Mouse (Mus musculus) neural tube, embryonic 14.5 days (tissue): ENCODE results near the gene Pde10a. TPM values are rescaled to one million over a fixed set of nuclear protein-coding genes. Genes with fewer than 3 reads are reported as not detected.
A peak's percentile ranks its signal among the peaks of the same experiment; 100 is the strongest.

ENCODE experiments used
- ATAC-seq: fragments of 200-750 bp; cut with Nextera tagmentation; 2 replicates; pipeline ENCODE4 v1.8.0; 2017; ENCODE audit warnings: low read depth, mild to moderate bottlenecking, moderate TSS enrichment, moderate library complexity
- H3K27ac ChIP-seq: fragments of 300-500 bp; sonication (generic); 2 replicates; pipeline ENCODE4 v1.5.1; 2014; ENCODE audit warnings: low read depth, mild to moderate bottlenecking, control low read depth, low read length, moderate library complexity, mixed read lengths
- H3K27me3 ChIP-seq: fragments of 300-500 bp; sonication (generic); 2 replicates; pipeline ENCODE4 v1.6.1; 2014; ENCODE audit warnings: low read length; ENCODE audit not compliant: control insufficient read depth, insufficient read depth
- H3K36me3 ChIP-seq: fragments of 300-500 bp; sonication (generic); 2 replicates; pipeline ENCODE4 v1.6.1; 2014; ENCODE audit warnings: low read length, mixed read lengths; ENCODE audit not compliant: control insufficient read depth, insufficient read depth
- H3K4me1 ChIP-seq: fragments of 300-500 bp; sonication (generic); 2 replicates; pipeline ENCODE4 v1.6.1; 2014; ENCODE audit warnings: low read length; ENCODE audit not compliant: control insufficient read depth, insufficient read depth
- H3K4me2 ChIP-seq: fragments of 300-500 bp; sonication (generic); 2 replicates; pipeline ENCODE4 v1.6.1; 2014; ENCODE audit warnings: mild to moderate bottlenecking, low read depth, low read length, control low read depth
- H3K4me3 ChIP-seq: fragments of 300-500 bp; sonication (generic); 2 replicates; pipeline ENCODE4 v1.5.1; 2014; ENCODE audit warnings: low read depth, low read length, control low read depth, mixed read lengths
- H3K9ac ChIP-seq: fragments of 300-500 bp; sonication (generic); replicated peaks from 2 replicates; pipeline ENCODE4 v1.6.1; 2014; ENCODE audit warnings: low read depth, mild to moderate bottlenecking, control low read depth, low read length, mixed read lengths
- H3K9me3 ChIP-seq: fragments of 300-500 bp; sonication (generic); 2 replicates; pipeline ENCODE4 v1.6.1; 2016; ENCODE audit warnings: low read length; ENCODE audit not compliant: control insufficient read depth
- WGBS: fragments of 180-500 bp; shearing (Covaris S2); extraction: QIAGEN DNeasy Blood & Tissue Kit; methylation state at CpG from one replicate; pipeline ENCODE4 v1.1.7; 2014; 5-methylcytosine and 5-hydroxymethylcytosine counted together
- polyA plus RNA-seq: library from polyadenylated mRNA; unstranded; fragments of >200 nt; fragmentation: Nextera tagmentation; extraction: Ambion mirVana; gene quantifications from 2 replicates; pipeline ENCODE4 v1.2.1, GENCODE M21; 2014

The Pde10a gene
- 16.2 and 17.0 TPM in 2 replicates for polyA plus RNA-seq

DNA sequence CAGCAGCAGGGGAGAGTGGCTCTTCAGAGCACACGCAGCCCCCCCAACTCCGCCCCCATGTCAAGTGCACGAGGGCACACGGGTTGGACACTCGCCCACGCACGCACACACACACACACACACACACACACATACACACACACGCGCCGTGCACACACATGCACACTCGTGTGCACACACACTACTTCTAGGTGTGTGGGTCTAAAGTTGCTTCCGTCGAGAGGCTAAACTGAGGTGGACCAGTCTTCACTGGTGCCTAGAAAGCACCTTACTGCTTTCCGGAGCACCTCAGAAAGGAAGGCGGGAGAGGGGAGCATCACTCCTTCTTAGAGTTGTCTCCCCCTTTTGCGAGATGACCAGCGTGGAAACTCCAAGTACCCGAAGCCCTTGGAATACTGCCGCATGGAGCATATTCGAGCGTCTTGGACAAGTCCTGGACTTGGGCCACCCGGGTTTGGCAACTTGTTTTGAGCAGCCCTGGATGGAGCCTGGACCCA, at the start of gene Pde10a:
Pde10a (plus strand) TSS at position 148 of the 497 bp plus-strand sequence.
- peak; percentile 36; the same call in 1 of the 2 replicates for ATAC-seq
- Histone ChIP-seq H3K9me3 (no peaks in the 10 kb centered on the region), H3K27ac (no peak within 1 kb of the TSS), H3K27me3 (0 out of 2 replicates have a peak, but pooled peaks cover 9% of the 10 kb centered on the region), H3K36me3 (no peaks in the 10 kb centered on the region), H3K9ac (peak within 1 kb of the TSS; percentile 75), H3K4me3 (peak within 1 kb of the TSS; percentile 56), H3K4me2 (peak within 1 kb of the TSS; percentile 94), H3K4me1 (peaks cover 22% of the 10 kb centered on the region)
- WGBS: 1% methylated on average over 21 of the region's 22 CpGs

DNA sequence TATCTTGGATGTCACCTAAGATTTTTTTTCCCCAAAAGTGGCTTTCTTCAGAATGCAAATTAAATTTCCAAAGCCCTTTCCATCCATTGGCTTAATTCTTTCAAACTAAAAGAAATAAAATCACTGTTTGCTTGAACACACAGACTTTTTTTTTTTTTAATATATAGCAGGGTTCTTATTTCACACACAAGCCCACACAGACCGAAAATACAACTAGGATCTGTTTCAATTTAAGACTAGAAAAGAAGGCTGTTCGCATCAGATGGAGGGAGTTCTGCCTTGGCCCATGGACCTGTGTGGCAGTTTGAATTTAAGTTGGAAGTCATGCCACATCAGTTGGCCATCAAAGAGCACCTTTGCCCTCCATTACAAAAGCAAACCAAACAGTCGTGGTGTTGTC, 46.6 kb upstream of the Pde10a start:
- H3K4me1 ChIP-seq: 0 out of 2 replicates have a peak, but pooled peaks cover 3% of the 10 kb centered on the region
- no peak overlapping the region for H3K9ac ChIP-seq
- H3K4me2 ChIP-seq: no peak overlapping the region
- H3K4me3 ChIP-seq: no peak overlapping the region
- no peak overlapping the region for H3K27ac ChIP-seq
- no peak for ATAC-seq
- H3K9me3 ChIP-seq: no peaks in the 10 kb centered on the region
- no peaks in the 10 kb centered on the region for H3K36me3 ChIP-seq
- 88% methylated on average over 3 of the region's 3 CpGs for WGBS
- no peaks in the 10 kb centered on the region for H3K27me3 ChIP-seq

DNA sequence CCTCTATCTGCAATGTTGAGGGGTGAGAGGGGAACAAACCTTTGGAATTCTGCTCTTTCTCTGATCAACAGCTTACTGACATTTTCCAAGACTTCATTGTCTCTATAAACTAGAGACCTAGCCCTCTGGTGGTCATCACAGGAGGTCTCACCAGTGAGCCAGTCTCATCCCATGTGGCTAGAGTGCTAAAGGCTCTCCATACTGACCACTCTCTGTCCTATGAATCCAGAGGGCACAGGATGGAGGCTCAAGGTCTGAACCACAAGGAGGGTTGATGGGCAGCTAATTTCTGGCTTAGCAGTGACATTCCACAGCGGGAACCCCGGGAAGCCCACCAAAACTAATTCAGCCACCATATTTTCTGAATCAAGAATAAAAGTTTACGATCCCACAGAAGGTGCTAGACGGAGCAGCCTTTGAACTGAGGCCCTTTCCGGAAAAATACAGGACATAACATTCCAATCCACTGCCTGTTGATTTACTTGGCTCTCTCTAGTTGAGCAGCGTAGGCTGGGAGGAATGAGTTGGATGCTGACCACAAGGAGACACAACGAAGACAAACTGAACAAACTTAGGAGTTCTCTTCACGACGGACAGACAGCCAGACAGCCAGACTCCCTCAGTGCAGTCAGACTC, 45.6 kb upstream of the Pde10a start:
- 0 out of 2 replicates have a peak, but pooled peaks cover 3% of the 10 kb centered on the region for H3K4me1 ChIP-seq
- H3K36me3 ChIP-seq: no peaks in the 10 kb centered on the region
- no peaks in the 10 kb centered on the region for H3K9me3 ChIP-seq
- no peaks in the 10 kb centered on the region for H3K27me3 ChIP-seq
- no peak overlapping the region for H3K4me2 ChIP-seq
- no peak overlapping the region for H3K4me3 ChIP-seq
- no peak overlapping the region for H3K9ac ChIP-seq
- H3K27ac ChIP-seq: no peak overlapping the region
- 61% methylated on average over 9 of the region's 9 CpGs for WGBS
- ATAC-seq: no peak

DNA sequence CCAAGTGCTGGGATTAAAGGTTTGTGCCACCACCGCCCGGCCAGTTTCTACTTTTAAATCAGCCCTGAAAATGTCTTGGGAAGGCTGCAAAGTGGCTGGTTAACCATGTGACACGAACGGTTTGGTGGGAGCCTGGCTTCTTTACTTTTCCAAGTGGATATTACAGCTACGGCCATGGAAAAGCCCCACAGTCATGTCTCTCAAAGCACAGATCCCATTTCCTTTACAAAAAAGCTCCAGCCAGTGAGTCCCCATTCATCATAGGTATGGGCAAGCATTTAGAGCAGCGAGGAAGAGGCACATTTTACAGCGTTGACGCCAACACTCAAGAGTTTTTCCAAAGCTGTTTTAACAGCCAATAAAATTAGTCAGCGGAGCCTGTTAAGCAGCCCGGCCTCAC, 43.4 kb upstream of the Pde10a start:
- no peak for ATAC-seq
- no peak overlapping the region for H3K9ac ChIP-seq
- no peak overlapping the region for H3K27ac ChIP-seq
- no peak overlapping the region for H3K4me2 ChIP-seq
- no peak overlapping the region for H3K4me3 ChIP-seq
- H3K4me1 ChIP-seq: 0 out of 2 replicates have a peak, but pooled peaks cover 3% of the 10 kb centered on the region
- no peaks in the 10 kb centered on the region for H3K9me3 ChIP-seq
- WGBS: 61% methylated on average over 10 of the region's 10 CpGs
- no peaks in the 10 kb centered on the region for H3K36me3 ChIP-seq
- H3K27me3 ChIP-seq: no peaks in the 10 kb centered on the region

DNA sequence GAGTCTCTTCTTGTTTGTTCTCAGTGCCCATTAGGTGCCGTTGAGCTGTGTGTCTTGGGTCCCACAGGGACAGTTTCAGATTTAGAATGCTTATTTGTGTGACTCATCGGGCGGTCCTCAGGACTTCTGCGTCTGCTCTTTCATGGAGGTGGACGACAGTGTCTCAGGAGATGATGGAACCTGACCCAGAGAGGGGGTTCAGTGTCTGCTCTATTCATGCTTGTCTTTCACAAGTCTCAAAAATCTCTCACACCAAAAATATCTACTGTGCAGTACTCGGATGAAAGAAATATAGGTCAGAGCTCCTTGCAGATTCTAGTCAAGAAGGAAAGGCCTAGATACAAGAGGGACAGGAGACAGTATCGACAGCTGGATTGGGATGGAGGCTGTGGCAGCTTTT, 42.3 kb upstream of the Pde10a start:
- Histone ChIP-seq H3K9ac (no peak overlapping the region), H3K27me3 (no peaks in the 10 kb centered on the region), H3K9me3 (no peaks in the 10 kb centered on the region), H3K27ac (no peak overlapping the region), H3K4me2 (no peak overlapping the region), H3K4me3 (no peak overlapping the region), H3K36me3 (no peaks in the 10 kb centered on the region), H3K4me1 (0 out of 2 replicates have a peak, but pooled peaks cover 3% of the 10 kb centered on the region)
- no peak for ATAC-seq
- 86% methylated on average over 7 of the region's 7 CpGs for WGBS

DNA sequence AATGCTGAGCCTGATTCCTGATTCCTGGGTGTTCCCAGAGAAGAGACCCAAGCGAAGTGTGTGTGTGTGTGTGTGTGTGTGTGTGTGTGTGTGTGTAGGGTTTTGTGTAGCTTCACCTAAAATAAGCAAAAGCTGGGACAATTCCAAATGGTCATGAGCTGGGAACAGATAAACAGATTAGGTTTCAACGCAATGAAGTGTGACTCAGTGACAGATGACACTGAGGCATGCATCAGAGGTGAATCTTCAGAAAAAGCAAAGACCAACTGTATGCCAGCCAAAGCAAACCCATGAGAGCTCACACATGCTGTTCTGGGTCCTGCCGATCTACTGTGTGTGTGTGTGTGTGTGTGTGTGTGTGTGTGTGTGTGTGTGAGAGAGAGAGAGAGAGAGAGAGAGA, 40.9 kb upstream of the Pde10a start:
- H3K4me2 ChIP-seq: no peak overlapping the region
- H3K9me3 ChIP-seq: no peaks in the 10 kb centered on the region
- no peak overlapping the region for H3K9ac ChIP-seq
- no peak for ATAC-seq
- 0 out of 2 replicates have a peak, but pooled peaks cover 3% of the 10 kb centered on the region for H3K4me1 ChIP-seq
- H3K36me3 ChIP-seq: no peaks in the 10 kb centered on the region
- no peaks in the 10 kb centered on the region for H3K27me3 ChIP-seq
- no peak overlapping the region for H3K27ac ChIP-seq
- H3K4me3 ChIP-seq: no peak overlapping the region
- WGBS: 68% methylated on average over 2 of the region's 3 CpGs

DNA sequence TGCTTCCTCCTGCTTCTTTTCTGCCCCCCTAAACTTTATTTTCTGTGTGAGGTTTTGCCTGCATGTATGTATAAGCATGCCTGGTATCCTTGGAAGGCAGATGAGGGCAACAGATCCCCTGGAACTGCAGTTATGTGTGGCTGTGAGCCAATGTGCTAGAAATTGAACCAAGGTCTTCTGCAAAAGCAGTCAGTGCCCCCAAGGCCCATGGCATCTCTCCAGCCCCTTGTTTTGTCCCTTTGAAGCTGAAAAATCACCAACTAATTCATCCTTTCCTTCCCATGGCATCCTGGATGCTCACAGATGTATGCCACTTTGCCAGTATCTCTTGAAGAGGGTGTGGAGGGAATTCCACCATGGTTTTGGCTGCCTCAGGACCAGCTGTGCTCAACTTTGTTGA, 40.0 kb upstream of the Pde10a start:
- Histone ChIP-seq H3K4me3 (no peak overlapping the region), H3K27me3 (no peaks in the 10 kb centered on the region), H3K36me3 (no peaks in the 10 kb centered on the region), H3K27ac (no peak overlapping the region), H3K9me3 (no peaks in the 10 kb centered on the region), H3K4me1 (0 out of 2 replicates have a peak, but pooled peaks cover 3% of the 10 kb centered on the region), H3K9ac (no peak overlapping the region), H3K4me2 (no peak overlapping the region)
- ATAC-seq: no peak

DNA sequence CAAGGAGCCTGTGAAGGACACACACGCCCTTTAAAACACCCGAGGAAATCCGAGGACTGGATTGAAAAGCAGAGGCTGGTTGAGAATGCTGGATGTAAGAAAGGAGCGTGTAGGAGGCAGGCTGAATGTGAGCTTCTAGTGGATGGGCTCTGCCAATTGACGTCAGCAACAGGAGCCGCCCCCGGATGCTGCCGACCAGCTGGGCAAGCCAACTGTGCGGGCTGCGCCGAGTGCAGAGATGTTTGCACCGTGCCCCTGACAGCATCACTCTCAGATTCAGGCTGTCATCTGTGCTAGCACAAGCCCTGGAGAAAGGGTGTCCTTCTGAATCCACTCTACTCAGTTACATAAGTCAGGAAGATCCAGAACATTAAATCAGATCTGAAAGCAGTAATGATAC, 37.3 kb upstream of the Pde10a start:
- Histone ChIP-seq H3K9me3 (no peaks in the 10 kb centered on the region), H3K27ac (no peak overlapping the region), H3K4me2 (no peak overlapping the region), H3K9ac (no peak overlapping the region), H3K27me3 (no peaks in the 10 kb centered on the region), H3K36me3 (no peaks in the 10 kb centered on the region), H3K4me3 (no peak overlapping the region), H3K4me1 (no peaks in the 10 kb centered on the region)
- no peak for ATAC-seq
- WGBS: 59% methylated on average over 12 of the region's 12 CpGs

DNA sequence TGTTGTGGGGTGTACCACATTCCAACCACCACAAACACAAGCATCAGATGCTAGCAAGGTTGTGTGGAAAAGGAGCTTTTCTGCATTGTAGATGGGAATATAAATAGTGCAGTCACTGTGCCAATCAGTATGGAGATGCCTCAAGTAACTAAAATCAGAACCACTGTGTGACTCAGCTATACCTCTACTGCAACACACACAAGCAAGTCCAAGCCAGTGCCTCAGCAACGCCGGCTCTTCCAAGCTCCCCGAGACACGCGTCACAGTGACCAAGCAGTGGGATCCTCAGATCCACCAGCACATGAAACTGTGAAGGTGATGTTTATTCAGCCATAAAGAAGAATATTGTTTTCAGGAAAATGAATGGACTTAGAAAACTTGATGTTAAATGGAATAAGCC, 34.2 kb upstream of the Pde10a start:
- no peak for ATAC-seq
- 91% methylated on average over 5 of the region's 5 CpGs for WGBS
- H3K27ac ChIP-seq: no peak overlapping the region

More for the DNA sequence above, 34.2 kb upstream of the Pde10a start:
- no peak overlapping the region for H3K4me3 ChIP-seq
- H3K27me3 ChIP-seq: no peaks in the 10 kb centered on the region
- no peaks in the 10 kb centered on the region for H3K9me3 ChIP-seq
- no peaks in the 10 kb centered on the region for H3K36me3 ChIP-seq
- no peaks in the 10 kb centered on the region for H3K4me1 ChIP-seq
- no peak overlapping the region for H3K9ac ChIP-seq
- no peak overlapping the region for H3K4me2 ChIP-seq
